Mouse (Mus musculus) adrenal gland, postnatal 36 days (tissue): ENCODE data around the gene Atp6v0d1. TPM values are rescaled to one million over a fixed set of nuclear protein-coding genes. Genes with fewer than 3 reads are reported as not detected.
A peak's percentile ranks its signal among the peaks of the same experiment; 100 is the strongest.

ENCODE experiments used
- DNase-seq, 2 experiments: peaks; one replicate each; pipeline ENCODE4 v3.0.0; 2021; ENCODE audit warnings: mixed read lengths in 1 of 2
- total RNA-seq, 2 experiments: library from RNA; stranded (reverse); gene quantifications; 2 replicates each; pipeline ENCODE4 v1.2.3; 2021

The Atp6v0d1 gene
- total RNA-seq, 2 experiments from 2014 or later = 115 to 120 TPM

DNA sequence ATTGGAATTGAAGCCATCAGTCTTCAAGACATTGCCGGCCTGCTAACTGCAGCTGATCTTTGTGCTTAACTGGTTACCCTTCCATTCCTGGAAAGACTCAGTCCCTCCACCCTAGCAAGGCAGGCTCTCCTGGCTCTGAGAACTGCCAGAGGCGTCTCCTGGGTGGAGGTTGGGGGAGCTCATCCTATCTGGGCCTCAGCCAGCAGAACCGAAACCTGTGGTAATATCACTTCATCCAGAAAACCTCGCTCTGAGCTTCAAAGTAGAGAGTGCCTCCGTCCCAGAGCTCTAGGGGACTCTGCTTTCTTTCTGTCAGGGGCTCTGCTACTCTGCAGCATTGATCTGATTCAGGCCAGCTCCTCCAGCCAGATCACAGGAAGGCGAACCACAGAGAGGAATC, 58.9 kb downstream of the Atp6v0d1 start:
- no peak for DNase-seq

DNA sequence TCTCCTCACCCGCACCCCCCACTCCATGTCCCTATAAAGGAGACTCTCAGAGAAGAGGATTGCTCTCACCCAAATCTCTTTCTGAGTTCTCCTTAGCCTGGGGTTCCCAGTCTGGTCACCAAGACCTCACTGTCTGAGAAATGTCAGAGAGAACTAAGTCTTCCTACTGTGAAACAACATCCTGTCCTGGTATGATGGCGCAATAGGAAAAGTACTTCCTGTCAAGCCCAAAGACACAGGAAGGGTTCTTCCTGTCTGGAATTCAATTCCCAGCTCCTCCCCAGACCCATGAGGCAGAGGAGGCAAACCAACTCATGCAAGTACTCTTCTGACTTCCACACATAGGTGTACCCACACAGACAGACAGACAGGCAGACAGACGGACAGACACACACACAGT, 61.2 kb downstream of the Atp6v0d1 start:
- DNase-seq = no peak

- DNase-seq = no peak
These were observed 66.1 kb downstream of the Atp6v0d1 start for GRCm38 (mm10) chr8:105499787-105500186.

- DNase-seq = peak; percentile 93 to 95
These were observed 69.2 kb downstream of the Atp6v0d1 start, which contains the start of gene Zdhhc1 for GRCm38 (mm10) chr8:105496439-105497180. Gene Zdhhc1, minus strand, starts transcription at chr8:105496902.

- no peak for DNase-seq
These were observed 70.2 kb downstream of the Atp6v0d1 start for GRCm38 (mm10) chr8:105495350-105496302.

GRCm38 (mm10) chr8:105494566-105494965, 71.3 kb downstream of the Atp6v0d1 start:
- DNase-seq = no peak

GRCm38 (mm10) chr8:105493495-105493894, 72.4 kb downstream of the Atp6v0d1 start:
- no peak for DNase-seq

- DNase-seq = no peak
These were observed 76.6 kb downstream of the Atp6v0d1 start for GRCm38 (mm10) chr8:105489281-105489680.

- DNase-seq = no peak
These were observed 77.8 kb downstream of the Atp6v0d1 start for GRCm38 (mm10) chr8:105488082-105488481.

DNA sequence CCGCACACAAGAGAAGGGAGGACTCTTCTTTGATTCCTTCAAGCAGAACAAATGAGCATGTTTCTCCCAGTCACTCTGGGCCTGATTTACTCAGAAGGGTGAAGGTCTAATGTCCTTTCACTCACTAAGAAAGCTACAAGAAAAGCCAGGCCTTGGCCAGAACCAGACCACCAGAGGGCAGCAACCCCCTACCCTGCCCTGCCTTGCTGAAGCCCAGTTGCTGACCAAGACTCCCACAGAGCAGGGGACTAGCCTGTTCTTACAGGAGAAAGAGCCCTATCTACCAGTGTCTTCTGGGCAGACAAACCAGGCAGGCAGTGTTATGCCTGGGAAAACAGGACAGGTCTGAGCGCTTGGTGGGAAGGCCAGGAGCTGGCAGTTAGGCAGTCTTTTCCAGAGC, 81.5 kb downstream of the Atp6v0d1 start:
- DNase-seq = peak; percentile 51 to 66

DNA sequence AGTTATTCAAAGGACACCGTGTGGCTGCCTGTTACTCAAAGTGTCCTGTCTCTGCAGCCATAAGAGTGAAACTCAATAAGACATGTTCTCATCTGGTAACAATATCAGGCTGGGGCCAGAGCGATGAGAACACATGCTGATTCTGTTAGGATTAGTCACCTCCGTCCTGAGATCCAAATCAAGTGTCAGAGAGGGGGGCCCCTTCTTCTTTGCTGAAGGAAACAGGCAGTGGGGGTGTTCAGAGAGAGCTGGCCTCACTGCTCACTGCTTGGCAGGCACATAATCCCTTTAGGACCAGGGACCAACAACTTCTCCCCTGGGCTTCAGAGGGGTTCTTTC, 81.8 kb downstream of the Atp6v0d1 start:
- DNase-seq = no peak

DNA sequence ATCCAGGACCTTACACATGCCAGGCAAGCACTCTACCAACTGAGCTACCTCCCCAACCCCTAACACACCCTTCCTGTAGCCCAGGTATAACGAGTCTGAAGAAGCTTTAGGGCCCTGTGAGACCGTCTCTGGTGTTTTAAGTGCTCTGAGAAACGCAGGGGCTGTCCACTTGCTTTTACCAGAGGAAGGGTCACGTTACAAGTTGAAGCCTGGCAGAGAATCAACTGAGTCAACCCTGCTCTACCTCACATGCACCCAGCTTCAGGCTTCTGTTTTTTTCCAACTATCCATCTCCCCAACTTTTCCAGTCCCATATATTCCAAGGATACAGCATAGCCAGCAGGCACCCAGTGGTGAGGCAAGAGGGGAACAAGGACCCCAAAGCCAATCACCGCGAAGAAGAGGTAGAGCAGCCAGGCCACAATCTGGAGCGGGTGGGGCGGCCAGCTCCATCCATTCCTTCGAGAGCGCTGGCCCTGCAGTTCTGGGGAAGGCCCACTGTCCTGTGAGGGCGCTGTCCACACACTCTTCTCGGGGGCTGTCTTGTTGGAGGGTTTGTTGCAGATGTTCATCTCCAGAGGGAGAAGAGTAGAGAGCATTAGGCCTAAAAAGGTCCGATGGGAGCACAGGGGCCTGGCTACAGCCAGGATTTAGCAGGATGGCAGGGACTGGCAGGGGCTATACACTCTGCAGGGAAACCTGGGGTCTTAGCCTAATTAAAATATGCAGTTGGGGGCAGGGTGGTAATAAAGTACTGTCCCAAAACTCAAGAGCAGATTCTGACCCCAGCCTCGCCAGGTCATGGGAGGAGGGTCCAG, 82.4 kb downstream of the Atp6v0d1 start:
- DNase-seq = peak; percentile 46 to 60

- no peak for DNase-seq
These were observed 83.7 kb downstream of the Atp6v0d1 start for GRCm38 (mm10) chr8:105482123-105482522.

- peak; percentile 49 to 64 for DNase-seq
These were observed 84.4 kb downstream of the Atp6v0d1 start for GRCm38 (mm10) chr8:105481453-105481852.

- DNase-seq = no peak
These were observed 84.8 kb downstream of the Atp6v0d1 start for GRCm38 (mm10) chr8:105481013-105481412.

- no peak for DNase-seq
These were observed 88.1 kb downstream of the Atp6v0d1 start for GRCm38 (mm10) chr8:105477792-105478191.

GRCm38 (mm10) chr8:105476628-105477413, 89.0 kb downstream of the Atp6v0d1 start:
- DNase-seq = peak; percentile 67 to 70

- no peak for DNase-seq
These were observed 89.7 kb downstream of the Atp6v0d1 start for GRCm38 (mm10) chr8:105476161-105476560.

- no peak for DNase-seq
These were observed 90.1 kb downstream of the Atp6v0d1 start for GRCm38 (mm10) chr8:105475742-105476141.

DNA sequence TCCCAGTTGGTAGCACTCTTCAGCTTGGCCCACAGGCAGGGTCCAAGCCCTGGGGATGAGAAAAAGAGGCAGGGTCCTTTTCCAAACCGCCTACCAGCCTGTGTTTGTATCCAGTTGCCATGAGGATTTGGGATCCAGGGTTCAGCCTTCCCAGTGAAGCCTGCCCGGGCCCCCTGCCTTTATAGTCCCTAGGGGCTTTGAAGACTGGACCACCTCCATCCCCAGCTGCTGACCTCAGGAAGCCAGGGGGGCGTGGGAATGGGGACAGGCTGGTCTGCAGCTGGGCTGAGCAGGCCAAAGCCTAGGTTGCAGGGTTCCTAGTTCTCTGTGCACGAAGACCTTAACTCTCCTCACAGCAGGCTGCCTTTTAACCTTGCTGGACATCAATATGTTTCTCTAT, 90.6 kb downstream of the Atp6v0d1 start:
- no peak for DNase-seq

DNA sequence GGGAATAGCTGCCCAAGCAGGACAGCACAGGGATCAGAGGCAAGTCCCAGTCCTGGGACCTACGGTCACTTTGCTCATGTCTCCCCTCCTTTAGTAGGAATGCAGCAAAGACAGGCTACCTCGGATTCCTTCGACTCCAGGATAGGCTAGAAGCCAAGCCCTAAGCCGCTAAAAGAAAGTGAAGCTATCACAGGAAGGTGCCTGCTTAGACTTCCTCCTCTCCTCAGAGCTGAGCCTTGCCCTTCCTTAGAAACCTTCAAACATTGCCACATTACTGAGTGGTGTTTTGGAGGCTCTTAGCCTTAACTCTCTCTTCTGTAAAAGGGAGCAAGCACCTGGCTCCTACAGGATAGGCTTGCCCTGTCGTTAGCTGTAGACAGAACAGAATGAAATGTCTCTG, 91.2 kb downstream of the Atp6v0d1 start:
- no peak for DNase-seq
